Mouse (Mus musculus) myocyte (in vitro differentiated cells): ENCODE measurements at regions not wholly inside any gene's neighbourhood (a gene's known extent, or its start where the extent isn't known, plus 50 kb on each side); places are given as distances from the start of the nearest gene placed in this dataset.

Source experiments
- POLR2A ChIP-seq: IDR thresholded peaks from one replicate; pipeline ENCODE4 v1.6.1; 2011; ENCODE audit warnings: low read depth, mild to moderate bottlenecking, control low read depth, moderate library complexity; ENCODE audit not compliant: insufficient read length
- POLR2AphosphoS2 ChIP-seq: IDR thresholded peaks from one replicate; pipeline ENCODE4 v1.6.1; 2011; ENCODE audit warnings: low read depth, control low read depth; ENCODE audit not compliant: insufficient read length
- USF1 ChIP-seq: IDR thresholded peaks from one replicate; pipeline ENCODE4 v1.6.1; 2011; ENCODE audit warnings: low read depth, mild to moderate bottlenecking, control low read depth, moderate library complexity

- TF ChIP-seq USF1 (no peak), POLR2AphosphoS2 (no peak), POLR2A (no peak)
These were observed 379.7 kb downstream of the H2al1j start for GRCm38 (mm10) chrX:11707330-11707729.
